Mouse (Mus musculus): Measurements from ENCODE around the gene Pptc7. TPM values are rescaled to one million over a fixed set of nuclear protein-coding genes. Genes with fewer than 3 reads are reported as not detected.
A peak's percentile ranks its signal among the peaks of the same experiment; 100 is the strongest.

Gene Pptc7
- polyA plus RNA-seq, 1 experiment from 2014 or later: 8.5 TPM

GRCm38 (mm10) chr5:122324608-122325431 is 40.7 kb downstream of the Pptc7 start:
- Histone ChIP-seq H3K27ac (ENCODE audit: low read depth, low read length) (no peak overlapping the region), H3K4me2 (ENCODE audit: low read depth) (no peak overlapping the region), H3K4me3 (ENCODE audit: low read depth, low read length) (no peak overlapping the region), H3K36me3 (ENCODE audit: control insufficient read depth, insufficient read depth, low read length) (no peaks in the 10 kb centered on the region; the same call in 1 of the 2 replicates), H3K4me1 (ENCODE audit: control insufficient read depth, insufficient read depth, low read length) (no peaks in the 10 kb centered on the region), H3K9me3 (ENCODE audit: control insufficient read depth, low read length) (no peaks in the 10 kb centered on the region), H3K27me3 (ENCODE audit: control insufficient read depth, insufficient read depth, low read length) (no peaks in the 10 kb centered on the region), H3K9ac (ENCODE audit: low read length) (no peak overlapping the region)
- 89% methylated on average over 23 of the region's 23 CpGs for WGBS
- ATAC-seq (ENCODE audit: insufficient read depth, low FRiP score, low TSS enrichment) (no peak), DNase-seq (ENCODE audit: low spot score) (no peak)

- Histone ChIP-seq H3K27me3 (ENCODE audit: control insufficient read depth, insufficient read depth, low read length) (no peaks in the 10 kb centered on the region), H3K9me3 (ENCODE audit: control insufficient read depth, low read length) (no peaks in the 10 kb centered on the region), H3K4me2 (ENCODE audit: low read depth) (no peak overlapping the region), H3K36me3 (ENCODE audit: control insufficient read depth, insufficient read depth, low read length) (no peaks in the 10 kb centered on the region), H3K9ac (ENCODE audit: low read length) (no peak overlapping the region), H3K27ac (ENCODE audit: low read depth, low read length) (no peak overlapping the region), H3K4me3 (ENCODE audit: low read depth, low read length) (no peak overlapping the region), H3K4me1 (ENCODE audit: control insufficient read depth, insufficient read depth, low read length) (no peaks in the 10 kb centered on the region)
- 86% methylated on average over 8 of the region's 8 CpGs for WGBS
- DNase-seq (ENCODE audit: low spot score) (no peak), ATAC-seq (ENCODE audit: insufficient read depth, low FRiP score, low TSS enrichment) (no peak)
These were observed 41.3 kb downstream of the Pptc7 start for GRCm38 (mm10) chr5:122325477-122325876.

- H3K4me2 ChIP-seq (ENCODE audit: low read depth): no peak overlapping the region
- no peak overlapping the region for H3K4me3 ChIP-seq (ENCODE audit: low read depth, low read length)
- H3K9ac ChIP-seq (ENCODE audit: low read length): no peak overlapping the region
- no peaks in the 10 kb centered on the region for H3K4me1 ChIP-seq (ENCODE audit: control insufficient read depth, insufficient read depth, low read length)
- H3K9me3 ChIP-seq (ENCODE audit: control insufficient read depth, low read length): no peaks in the 10 kb centered on the region
- no peaks in the 10 kb centered on the region for H3K36me3 ChIP-seq (ENCODE audit: control insufficient read depth, insufficient read depth, low read length)
- no peaks in the 10 kb centered on the region for H3K27me3 ChIP-seq (ENCODE audit: control insufficient read depth, insufficient read depth, low read length)
- DNase-seq (ENCODE audit: low spot score) (no peak), ATAC-seq (ENCODE audit: insufficient read depth, low FRiP score, low TSS enrichment) (no peak)
- WGBS: 93% methylated on average over 3 of the region's 3 CpGs
- no peak overlapping the region for H3K27ac ChIP-seq (ENCODE audit: low read depth, low read length)
These were observed 43.1 kb downstream of the Pptc7 start for GRCm38 (mm10) chr5:122327283-122327682.

GRCm38 (mm10) chr5:122330269-122330668 is 46.1 kb downstream of the Pptc7 start:
- no peaks in the 10 kb centered on the region for H3K4me1 ChIP-seq (ENCODE audit: control insufficient read depth, insufficient read depth, low read length)
- 88% methylated on average over 4 of the region's 4 CpGs for WGBS
- ATAC-seq (ENCODE audit: insufficient read depth, low FRiP score, low TSS enrichment) (no peak), DNase-seq (ENCODE audit: low spot score) (no peak)
- no peak overlapping the region for H3K9ac ChIP-seq (ENCODE audit: low read length)
- H3K9me3 ChIP-seq (ENCODE audit: control insufficient read depth, low read length): no peaks in the 10 kb centered on the region
- no peaks in the 10 kb centered on the region for H3K27me3 ChIP-seq (ENCODE audit: control insufficient read depth, insufficient read depth, low read length)
- H3K4me2 ChIP-seq (ENCODE audit: low read depth): no peak overlapping the region
- H3K4me3 ChIP-seq (ENCODE audit: low read depth, low read length): no peak overlapping the region
- H3K27ac ChIP-seq (ENCODE audit: low read depth, low read length): no peak overlapping the region
- no peaks in the 10 kb centered on the region for H3K36me3 ChIP-seq (ENCODE audit: control insufficient read depth, insufficient read depth, low read length)

- ATAC-seq (ENCODE audit: insufficient read depth, low FRiP score, low TSS enrichment) (no peak), DNase-seq (ENCODE audit: low spot score) (no peak)
- Histone ChIP-seq H3K27me3 (ENCODE audit: control insufficient read depth, insufficient read depth, low read length) (no peaks in the 10 kb centered on the region), H3K9ac (ENCODE audit: low read length) (no peak overlapping the region), H3K4me2 (ENCODE audit: low read depth) (no peak overlapping the region), H3K4me1 (ENCODE audit: control insufficient read depth, insufficient read depth, low read length) (no peaks in the 10 kb centered on the region), H3K4me3 (ENCODE audit: low read depth, low read length) (no peak overlapping the region), H3K9me3 (ENCODE audit: control insufficient read depth, low read length) (no peaks in the 10 kb centered on the region), H3K36me3 (ENCODE audit: control insufficient read depth, insufficient read depth, low read length) (no peaks in the 10 kb centered on the region), H3K27ac (ENCODE audit: low read depth, low read length) (no peak overlapping the region)
- 73% methylated on average over 3 of the region's 3 CpGs for WGBS
These were observed 50.5 kb downstream of the Pptc7 start for GRCm38 (mm10) chr5:122334682-122335081.

- Histone ChIP-seq H3K27me3 (ENCODE audit: control insufficient read depth, insufficient read depth, low read length) (no peaks in the 10 kb centered on the region), H3K9ac (ENCODE audit: low read length) (no peak overlapping the region), H3K27ac (ENCODE audit: low read depth, low read length) (no peak overlapping the region), H3K4me3 (ENCODE audit: low read depth, low read length) (no peak overlapping the region), H3K4me2 (ENCODE audit: low read depth) (no peak overlapping the region), H3K9me3 (ENCODE audit: control insufficient read depth, low read length) (no peaks in the 10 kb centered on the region), H3K4me1 (ENCODE audit: control insufficient read depth, insufficient read depth, low read length) (no peaks in the 10 kb centered on the region), H3K36me3 (ENCODE audit: control insufficient read depth, insufficient read depth, low read length) (no peaks in the 10 kb centered on the region)
- 92% methylated on average over 7 of the region's 7 CpGs for WGBS
- ATAC-seq (ENCODE audit: insufficient read depth, low FRiP score, low TSS enrichment) (no peak), DNase-seq (ENCODE audit: low spot score) (no peak)
These were observed 52.6 kb downstream of the Pptc7 start for GRCm38 (mm10) chr5:122336554-122337294.

GRCm38 (mm10) chr5:122342874-122343273 is 58.7 kb downstream of the Pptc7 start:
- no peak overlapping the region for H3K27ac ChIP-seq (ENCODE audit: low read depth, low read length)
- H3K36me3 ChIP-seq (ENCODE audit: control insufficient read depth, insufficient read depth, low read length): no peaks in the 10 kb centered on the region
- ATAC-seq (ENCODE audit: insufficient read depth, low FRiP score, low TSS enrichment): no peak
- no peak overlapping the region for H3K4me2 ChIP-seq (ENCODE audit: low read depth)
- H3K4me1 ChIP-seq (ENCODE audit: control insufficient read depth, insufficient read depth, low read length): no peaks in the 10 kb centered on the region
- no peak overlapping the region for H3K4me3 ChIP-seq (ENCODE audit: low read depth, low read length)
- no peak for DNase-seq (ENCODE audit: low spot score)
- 70% methylated on average over 1 of the region's 1 CpGs for WGBS
- no peaks in the 10 kb centered on the region for H3K9me3 ChIP-seq (ENCODE audit: control insufficient read depth, low read length)
- no peaks in the 10 kb centered on the region for H3K27me3 ChIP-seq (ENCODE audit: control insufficient read depth, insufficient read depth, low read length)
- no peak overlapping the region for H3K9ac ChIP-seq (ENCODE audit: low read length)

- H3K27ac ChIP-seq (ENCODE audit: low read depth, low read length): no peak overlapping the region
- H3K27me3 ChIP-seq (ENCODE audit: control insufficient read depth, insufficient read depth, low read length): no peaks in the 10 kb centered on the region
- H3K4me3 ChIP-seq (ENCODE audit: low read depth, low read length): no peak overlapping the region
- H3K9me3 ChIP-seq (ENCODE audit: control insufficient read depth, low read length): no peaks in the 10 kb centered on the region
- H3K36me3 ChIP-seq (ENCODE audit: control insufficient read depth, insufficient read depth, low read length): no peaks in the 10 kb centered on the region
- no peak overlapping the region for H3K9ac ChIP-seq (ENCODE audit: low read length)
- ATAC-seq (ENCODE audit: insufficient read depth, low FRiP score, low TSS enrichment) (no peak), DNase-seq (ENCODE audit: low spot score) (no peak)
- WGBS: 64% methylated on average over 7 of the region's 7 CpGs
- no peak overlapping the region for H3K4me2 ChIP-seq (ENCODE audit: low read depth)
- no peaks in the 10 kb centered on the region for H3K4me1 ChIP-seq (ENCODE audit: control insufficient read depth, insufficient read depth, low read length)
These were observed 59.6 kb downstream of the Pptc7 start for GRCm38 (mm10) chr5:122343768-122344167.

- no peaks in the 10 kb centered on the region for H3K36me3 ChIP-seq (ENCODE audit: control insufficient read depth, insufficient read depth, low read length)
- no peaks in the 10 kb centered on the region for H3K9me3 ChIP-seq (ENCODE audit: control insufficient read depth, low read length)
- H3K27ac ChIP-seq (ENCODE audit: low read depth, low read length): no peak overlapping the region
- H3K9ac ChIP-seq (ENCODE audit: low read length): no peak overlapping the region
- no peaks in the 10 kb centered on the region for H3K4me1 ChIP-seq (ENCODE audit: control insufficient read depth, insufficient read depth, low read length)
- WGBS: 7% methylated on average over 5 of the region's 5 CpGs
- H3K4me2 ChIP-seq (ENCODE audit: low read depth): no peak overlapping the region
- peak; percentile 73 for DNase-seq (ENCODE audit: low spot score)
- no peaks in the 10 kb centered on the region for H3K27me3 ChIP-seq (ENCODE audit: control insufficient read depth, insufficient read depth, low read length)
- no peak for ATAC-seq (ENCODE audit: insufficient read depth, low FRiP score, low TSS enrichment)
- H3K4me3 ChIP-seq (ENCODE audit: low read depth, low read length): no peak overlapping the region
These were observed 60.1 kb downstream of the Pptc7 start for GRCm38 (mm10) chr5:122344260-122344659.

Measured in neural tube, embryonic 11.5 days (tissue).